Mouse (Mus musculus) lung, postnatal 0 days (tissue): ENCODE results near the gene Gfod2.
A peak's percentile ranks its signal among the peaks of the same experiment; 100 is the strongest.

ENCODE experiments used
- CTCF ChIP-seq: IDR thresholded peaks from 2 replicates; pipeline ENCODE4 v1.5.1; 2016; ENCODE audit warnings: antibody characterized with exemption, mild to moderate bottlenecking
- EP300 ChIP-seq: IDR thresholded peaks from 2 replicates; pipeline ENCODE4 v1.6.1; 2016; ENCODE audit warnings: antibody characterized with exemption, mild to moderate bottlenecking, control low read depth

GRCm38 (mm10) chr8:105794009-105794598, 35.6 kb upstream of the Gfod2 start:
- TF ChIP-seq EP300 (peak; percentile 85), CTCF (no peak)
